In genomic region chr4:32156965-32157364, GRCm38 (mm10) we compare ENCODE assay signal across 21 mouse cellular contexts.
DNase-seq lines count a peak whose midpoint lies in the region; ATAC-seq and TF ChIP-seq lines count a peak whose summit lies in the region.
"Had no signal": no experiment of that assay in that cellular context is flagged by ENCODE, and none has a peak within 500 bp of the region (broad histone marks: within the 10 kb centered on the region; RNA-seq: fewer than 3 reads in every experiment).

No protein-coding gene starts in this region.

- no peaks in the 10 kb centered on the region for H3K27me3 ChIP-seq in lung, embryonic 14.5 days (ENCODE audit: insufficient read depth, low read length)
- H3K27me3 ChIP-seq: embryonic facial prominence, embryonic 15.5 days; heart, embryonic 12.5 days; hindbrain, embryonic 12.5 days had no signal

- intact Hi-C loops in left cerebral cortex, postnatal 36 days (cut with DNase I) = loop anchor here (10.0 kb wide), 1 partner anchor 418 kb away; no protein-coding TSS in a partner anchor
- intact Hi-C loops in heart, postnatal 14 days (cut with DNase I) = no loop called here

- H3K36me3 ChIP-seq in lung, embryonic 14.5 days (ENCODE audit: insufficient read depth) = no peaks in the 10 kb centered on the region
- H3K36me3 ChIP-seq: embryonic facial prominence, embryonic 15.5 days; heart, embryonic 12.5 days; hindbrain, embryonic 12.5 days had no signal

- TF ChIP-seq POLR2A in lung, adult 2 months (IDR thresholded peaks at IDR 0.05; ENCODE audit: borderline replicate concordance, extremely low read depth, low read depth, low read length) = no peak

- TF ChIP-seq CTCF in lung, embryonic 14.5 days (IDR thresholded peaks at IDR 0.05; ENCODE audit: low read depth) = no peak
- TF ChIP-seq CTCF in lung, adult 2 months (IDR thresholded peaks at IDR 0.05; ENCODE audit: insufficient read depth, low read length) = no peak

- peak; percentile 17 for DNase-seq in CD4-positive, CD25-positive, alpha-beta regulatory T cell, adult 2 months (ENCODE audit: low read depth, low spot score)
- DNase-seq in lung, embryonic 14.5 days = peak; percentile 34
- no peak for DNase-seq in lung, adult 2 months
- peak; percentile 20 for DNase-seq in brain, adult 2 months (ENCODE audit: low read depth, low spot score)
- DNase-seq in naive thymus-derived CD4-positive, alpha-beta T cell, adult 2 months (ENCODE audit: low read depth) = peak; percentile 39
- no peak for DNase-seq in left cerebral cortex, postnatal 36 days (ENCODE audit: low spot score in 2 of 2)
- DNase-seq in heart, postnatal 14 days = no peak
- DNase-seq: cerebellum, adult 11 months; cerebellum, adult 8-10 months; cerebellum, postnatal 14 days; embryo, embryonic 11 days; gastrocnemius, postnatal 25 days; heart, postnatal 36 days had no signal

- H3K9ac ChIP-seq in lung, embryonic 14.5 days = no peak overlapping the region
- H3K9ac ChIP-seq: embryonic facial prominence, embryonic 15.5 days; heart, embryonic 12.5 days; hindbrain, embryonic 12.5 days had no signal

- 52% methylated on average over 8 of the region's 8 CpGs for WGBS in lung, embryonic 14.5 days
- 43% methylated on average over 8 of the region's 8 CpGs for WGBS in lung, adult 2 months

- no peak overlapping the region for H3K27ac ChIP-seq in lung, embryonic 14.5 days (ENCODE audit: low read depth)
- H3K27ac ChIP-seq: embryonic facial prominence, embryonic 15.5 days; hindbrain, embryonic 12.5 days had no signal

- H3K4me1 ChIP-seq in lung, embryonic 14.5 days (ENCODE audit: insufficient read depth) = peaks cover 7% of the 10 kb centered on the region; the same call in 1 of the 2 replicates
- H3K4me1 ChIP-seq in lung, adult 2 months (ENCODE audit: control insufficient read depth, insufficient read depth, low read length) = no peaks in the 10 kb centered on the region; the same call in 1 of the 2 replicates
- H3K4me1 ChIP-seq: embryonic facial prominence, embryonic 15.5 days had no signal

- no peaks in the 10 kb centered on the region for H3K9me3 ChIP-seq in lung, embryonic 14.5 days (ENCODE audit: low read depth, low read length)
- H3K9me3 ChIP-seq: embryonic facial prominence, embryonic 15.5 days; heart, embryonic 12.5 days; hindbrain, embryonic 12.5 days had no signal

- H3K4me2 ChIP-seq in lung, embryonic 14.5 days = no peak overlapping the region
- H3K4me2 ChIP-seq: embryonic facial prominence, embryonic 15.5 days; heart, embryonic 12.5 days; hindbrain, embryonic 12.5 days had no signal

- ATAC-seq in CD4-positive, CD25-positive, alpha-beta regulatory T cell, adult 4 months = no peak
- ATAC-seq in lung, embryonic 14.5 days (ENCODE audit: insufficient read depth) = no peak
- ATAC-seq: forebrain, embryonic 16.5 days; hindbrain, embryonic 16.5 days; inflammation-experienced regulatory T-cells, adult 6 months; intestine, postnatal 0 days had no signal

- no peak overlapping the region for H3K4me3 ChIP-seq in lung, embryonic 14.5 days (ENCODE audit: low read depth, low read length)
- H3K4me3 ChIP-seq in lung, adult 2 months (replicated peaks; ENCODE audit: extremely low read depth, low read depth, low read length) = no peak overlapping the region
- H3K4me3 ChIP-seq: embryonic facial prominence, embryonic 15.5 days; heart, embryonic 12.5 days; hindbrain, embryonic 12.5 days had no signal

Comparison
In these comparisons a context has a peak if more than half of its experiments do, and no peak if none do; other contexts are left out.
1. DNase-seq: peak in CD4-positive, CD25-positive, alpha-beta regulatory T cell, adult 2 months (single experiment), lung, embryonic 14.5 days (single experiment), brain, adult 2 months (single experiment) and naive thymus-derived CD4-positive, alpha-beta T cell, adult 2 months (single experiment); none in lung, adult 2 months (single experiment), left cerebral cortex, postnatal 36 days (0 of 2) and heart, postnatal 14 days (0 of 2).